ENCODE assay signal across 7 mouse cellular contexts in the genomic region with DNA sequence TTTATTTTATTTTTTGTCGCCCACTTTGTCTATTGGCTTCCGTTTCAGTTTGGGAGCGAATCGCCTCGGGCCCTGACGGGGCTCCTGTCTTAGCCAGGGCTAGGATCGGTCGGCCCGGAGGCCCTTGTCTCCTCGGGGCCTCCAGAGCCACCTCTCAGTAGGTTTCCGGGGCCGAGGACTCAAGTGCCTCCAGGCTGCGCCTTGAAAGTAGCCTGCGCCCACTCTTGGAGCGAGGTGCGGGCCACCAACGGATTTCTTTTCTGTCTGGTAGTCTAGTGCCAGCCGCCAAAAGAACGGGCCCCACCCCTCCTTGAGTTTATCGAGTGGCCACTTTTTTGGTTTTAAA. TPM values are rescaled to one million over a fixed set of nuclear protein-coding genes. Genes with fewer than 3 reads are reported as not detected.
DNase-seq lines count a peak whose midpoint lies in the region; ATAC-seq and TF ChIP-seq lines count a peak whose summit lies in the region.

No protein-coding gene starts in this region.

- H3K4me3 ChIP-seq in hindbrain, postnatal 0 days (ENCODE audit: low read length), result peak overlapping the region; percentile 97
- peak overlapping the region; percentile 93 for H3K4me3 ChIP-seq in midbrain, embryonic 11.5 days (ENCODE audit: low read depth, low read length)

- no peaks in the 10 kb centered on the region for H3K9me3 ChIP-seq in hindbrain, postnatal 0 days (ENCODE audit: low read length)
- no peaks in the 10 kb centered on the region for H3K9me3 ChIP-seq in midbrain, embryonic 11.5 days (ENCODE audit: control insufficient read depth, low read length)

- H3K4me2 ChIP-seq in hindbrain, postnatal 0 days (ENCODE audit: low read depth, low read length), result peak overlapping the region; percentile 71
- H3K4me2 ChIP-seq in midbrain, embryonic 11.5 days, result peak overlapping the region; percentile 51

- WGBS in hindbrain, postnatal 0 days, result 1% methylated on average over 20 of the region's 20 CpGs
- under 1% methylated on average over 20 of the region's 20 CpGs for WGBS in midbrain, embryonic 11.5 days

- H3K36me3 ChIP-seq in hindbrain, postnatal 0 days (ENCODE audit: insufficient read depth, low read length), result peaks cover 5% of the 10 kb centered on the region; the same call in 1 of the 2 replicates
- peaks cover 6% of the 10 kb centered on the region for H3K36me3 ChIP-seq in midbrain, embryonic 11.5 days (ENCODE audit: control insufficient read depth, insufficient read depth, low read length)

- H3K27me3 ChIP-seq in hindbrain, postnatal 0 days (ENCODE audit: insufficient read depth, low read length), result no peaks in the 10 kb centered on the region
- H3K27me3 ChIP-seq in midbrain, embryonic 11.5 days (ENCODE audit: control insufficient read depth, insufficient read depth, low read length), result no peaks in the 10 kb centered on the region

- H3K27ac ChIP-seq in hindbrain, postnatal 0 days, result peak overlapping the region; percentile 96
- H3K27ac ChIP-seq in midbrain, embryonic 11.5 days (ENCODE audit: low read depth, low read length), result peak overlapping the region; percentile 94

- no peaks in the 10 kb centered on the region for H3K4me1 ChIP-seq in hindbrain, postnatal 0 days (ENCODE audit: insufficient read depth, low read length)
- peaks cover 4% of the 10 kb centered on the region; the same call in 1 of the 2 replicates for H3K4me1 ChIP-seq in midbrain, embryonic 11.5 days (ENCODE audit: control insufficient read depth, insufficient read depth, low read length)

- ATAC-seq in activated CD4-positive, CD25-positive, alpha-beta regulatory T cell, adult 4 months, result peak; percentile 10
- ATAC-seq in hindbrain, postnatal 0 days, result peak; percentile 48
- ATAC-seq in midbrain, embryonic 11.5 days (ENCODE audit: low FRiP score), result peak; percentile 66

- H3K9ac ChIP-seq in hindbrain, postnatal 0 days (replicated peaks; ENCODE audit: low read length), result peak overlapping the region; percentile 94
- H3K9ac ChIP-seq in midbrain, embryonic 11.5 days (ENCODE audit: low read length), result peak overlapping the region; percentile 99

- peak; percentile 56 to 69 for DNase-seq in cerebellum, postnatal 25 days
- peak; percentile 8 to 20 for DNase-seq in gastrocnemius, adult 8-10 months (ENCODE audit: low spot score in 2 of 2)
- DNase-seq in hindbrain, postnatal 0 days (ENCODE audit: low spot score), result peak; percentile 47
- DNase-seq in left cerebral cortex, postnatal 14 days (ENCODE audit: low spot score in 2 of 2), result peak; percentile 25 to 41
- peak; percentile 96 for DNase-seq in midbrain, embryonic 11.5 days (ENCODE audit: low spot score, missing footprints)
- peak; percentile 63 to 67 for DNase-seq in spleen, postnatal 10 days (ENCODE audit: low spot score in 2 of 2)

- no peak for TF ChIP-seq CTCF in hindbrain, postnatal 0 days (IDR thresholded peaks at IDR 0.05; ENCODE audit: low read depth)

- intact Hi-C loops in left cerebral cortex, postnatal 14 days (cut with DNase I), result no loop called here

RNA-seq across cellular contexts. Expression of a gene that starts 1.6 kb away (rescaled TPM):
- 100 to 1,000 TPM; 387 to 393 TPM for polyA plus RNA-seq in activated CD4-positive, CD25-positive, alpha-beta regulatory T cell, adult 4 months (2017; shearing (Covaris generic))
- 10 to 100 TPM; 35.6 to 50.7 (median 40.7) TPM for total RNA-seq in gastrocnemius, adult 8-10 months (2022)
- total RNA-seq in hindbrain, postnatal 0 days (2014; rRNA removed), result 54.1 and 65.1 TPM in 2 replicates
- 230 and 235 TPM in 2 replicates for polyA plus RNA-seq in hindbrain, postnatal 0 days (2015; fragmentation: Nextera tagmentation; extraction: Ambion mirVana)
- 100 to 1,000 TPM; 114 to 119 TPM for total RNA-seq in left cerebral cortex, postnatal 14 days (2021)
- 262 and 278 TPM in 2 replicates for polyA plus RNA-seq in midbrain, embryonic 11.5 days (2014; fragmentation: Nextera tagmentation; extraction: Ambion mirVana)

RNA-seq across cellular contexts. Expression of a gene that starts 35.6 kb away (rescaled TPM):
- polyA plus RNA-seq in activated CD4-positive, CD25-positive, alpha-beta regulatory T cell, adult 4 months (2017; shearing (Covaris generic)), result 10 to 100 TPM in 1 of 2 experiments, 1 to 10 TPM in 1; 8.1 to 12.2 TPM
- total RNA-seq in gastrocnemius, adult 8-10 months (2022), result 10 to 100 TPM; 19.4 to 29.8 (median 25.8) TPM
- 33.2 and 36.5 TPM in 2 replicates for total RNA-seq in hindbrain, postnatal 0 days (2014; rRNA removed)
- polyA plus RNA-seq in hindbrain, postnatal 0 days (2015; fragmentation: Nextera tagmentation; extraction: Ambion mirVana), result 14.4 and 14.8 TPM in 2 replicates
- 10 to 100 TPM; 38.2 to 40.4 TPM for total RNA-seq in left cerebral cortex, postnatal 14 days (2021)
- 19.4 and 21.4 TPM in 2 replicates for polyA plus RNA-seq in midbrain, embryonic 11.5 days (2014; fragmentation: Nextera tagmentation; extraction: Ambion mirVana)

RNA-seq across cellular contexts. Expression of a gene that starts 55.3 kb away (rescaled TPM):
- 100 to 1,000 TPM in 1 of 2 experiments, 10 to 100 TPM in 1; 95.7 to 120 TPM for polyA plus RNA-seq in activated CD4-positive, CD25-positive, alpha-beta regulatory T cell, adult 4 months (2017; shearing (Covaris generic))
- total RNA-seq in gastrocnemius, adult 8-10 months (2022), result 10 to 100 TPM; 24.9 to 33.0 (median 28.3) TPM
- total RNA-seq in hindbrain, postnatal 0 days (2014; rRNA removed), result 59.3 and 64.5 TPM in 2 replicates
- 56.0 and 56.8 TPM in 2 replicates for polyA plus RNA-seq in hindbrain, postnatal 0 days (2015; fragmentation: Nextera tagmentation; extraction: Ambion mirVana)
- total RNA-seq in left cerebral cortex, postnatal 14 days (2021), result 10 to 100 TPM; 61.9 to 63.5 TPM
- 75.2 and 76.2 TPM in 2 replicates for polyA plus RNA-seq in midbrain, embryonic 11.5 days (2014; fragmentation: Nextera tagmentation; extraction: Ambion mirVana)

Comparison
In these comparisons a context has a peak if more than half of its experiments do, and no peak if none do; other contexts are left out.
1. Peak in every context shown above with its lines: DNase-seq, ATAC-seq, H3K4me3 ChIP-seq and H3K27ac ChIP-seq.
2. ATAC-seq: peak in every context shown above with its lines; median percentile 66 in midbrain, embryonic 11.5 days; 48 in hindbrain, postnatal 0 days; 10 in activated CD4-positive, CD25-positive, alpha-beta regulatory T cell, adult 4 months.
3. DNase-seq: peak in every context shown above with its lines; median percentile 96 in midbrain, embryonic 11.5 days; 65 in spleen, postnatal 10 days; 62 in cerebellum, postnatal 25 days; 47 in hindbrain, postnatal 0 days; 33 in left cerebral cortex, postnatal 14 days; 14 in gastrocnemius, adult 8-10 months.